Mouse (Mus musculus) kidney, adult 2 months (tissue): Measurements from ENCODE around the gene Nkx2-3. TPM values are rescaled to one million over a fixed set of nuclear protein-coding genes. Genes with fewer than 3 reads are reported as not detected.

Source experiments
- DNase-seq: peaks from one replicate; pipeline ENCODE4 v3.0.0; 2021
- H3K27ac ChIP-seq: fragments of 200-500 bp; 2 replicates; pipeline ENCODE4 v1.5.1; 2012; ENCODE audit warnings: low read depth, low read length, control low read depth, inconsistent platforms; ENCODE audit not compliant: insufficient read depth
- H3K27me3 ChIP-seq: fragments of 200-500 bp; replicated peaks from 2 replicates; pipeline ENCODE4 v1.6.1; 2012; ENCODE audit warnings: mild to moderate bottlenecking, moderate library complexity, low read length, inconsistent platforms; ENCODE audit not compliant: control insufficient read depth, insufficient read depth
- H3K36me3 ChIP-seq: fragments of 200-500 bp; 2 replicates; pipeline ENCODE4 v1.6.1; 2012; ENCODE audit warnings: mild to moderate bottlenecking, moderate library complexity, low read length, inconsistent platforms; ENCODE audit not compliant: control insufficient read depth, insufficient read depth
- H3K4me1 ChIP-seq: fragments of 200-500 bp; 2 replicates; pipeline ENCODE4 v1.6.1; 2011; ENCODE audit warnings: low read length; ENCODE audit not compliant: control insufficient read depth, insufficient read depth
- H3K4me3 ChIP-seq: fragments of 200-500 bp; 2 replicates; pipeline ENCODE4 v1.5.1; 2011; ENCODE audit warnings: mild to moderate bottlenecking, low read depth, low read length, control low read depth; ENCODE audit not compliant: insufficient read depth
- CTCF ChIP-seq: fragments of 200-500 bp; conservative IDR thresholded peaks from 2 replicates; pipeline ENCODE4 v1.5.1; 2011; ENCODE audit warnings: low read depth, mild to moderate bottlenecking, control low read depth, low read length, moderate library complexity, mixed read lengths; ENCODE audit not compliant: insufficient read depth, insufficient read length
- POLR2A ChIP-seq: fragments of 200-500 bp; IDR thresholded peaks from one replicate; pipeline ENCODE4 v1.6.1; 2011; ENCODE audit warnings: low read depth, low read length, control low read depth
- WGBS: fragments of 180-500 bp; shearing (Covaris S2); methylation state at CpG from one replicate; pipeline ENCODE4 v1.1.7; 2018; 5-methylcytosine and 5-hydroxymethylcytosine counted together
- polyA plus RNA-seq: library from polyadenylated mRNA; depleted of rRNA; stranded (reverse); fragments of >200 nt; gene quantifications from 2 replicates; pipeline ENCODE4 v1.2.3, GENCODE M21; 2012

Gene Nkx2-3
- polyA plus RNA-seq, 1 experiment: not detected

- H3K27me3 ChIP-seq: peaks cover 22% of the 10 kb centered on the region
- no peaks in the 10 kb centered on the region for H3K36me3 ChIP-seq
- DNase-seq: no peak
- H3K4me1 ChIP-seq: 0 out of 2 replicates have a peak, but pooled peaks cover 7% of the 10 kb centered on the region
- TF ChIP-seq POLR2A (no peak), CTCF (no peak)
- H3K27ac ChIP-seq: no peak overlapping the region
- WGBS: 3% methylated on average over 20 of the region's 20 CpGs
- H3K4me3 ChIP-seq: no peak overlapping the region
Measured at GRCm38 (mm10) chr19:43615074-43615445, 2.9 kb downstream of the Nkx2-3 start.

GRCm38 (mm10) chr19:43615571-43616414, 3.7 kb downstream of the Nkx2-3 start:
- WGBS: 5% methylated on average over 33 of the region's 34 CpGs
- TF ChIP-seq CTCF (no peak), POLR2A (no peak)
- DNase-seq: no peak
- Histone ChIP-seq H3K27ac (no peak overlapping the region), H3K27me3 (peaks cover 16% of the 10 kb centered on the region), H3K36me3 (no peaks in the 10 kb centered on the region), H3K4me1 (0 out of 2 replicates have a peak, but pooled peaks cover 7% of the 10 kb centered on the region), H3K4me3 (no peak overlapping the region)

- no peak overlapping the region for H3K27ac ChIP-seq
- no peak overlapping the region for H3K4me3 ChIP-seq
- WGBS: 2% methylated on average over 35 of the region's 35 CpGs
- peaks cover 15% of the 10 kb centered on the region for H3K27me3 ChIP-seq
- DNase-seq: no peak
- no peaks in the 10 kb centered on the region for H3K36me3 ChIP-seq
- TF ChIP-seq CTCF: no peak
- 0 out of 2 replicates have a peak, but pooled peaks cover 7% of the 10 kb centered on the region for H3K4me1 ChIP-seq
Measured at GRCm38 (mm10) chr19:43616415-43616861, 4.3 kb downstream of the Nkx2-3 start.

GRCm38 (mm10) chr19:43616889-43617288, 4.8 kb downstream of the Nkx2-3 start:
- WGBS: 4% methylated on average over 12 of the region's 12 CpGs
- Histone ChIP-seq H3K4me3 (no peak overlapping the region), H3K27ac (no peak overlapping the region), H3K27me3 (peaks cover 15% of the 10 kb centered on the region), H3K4me1 (0 out of 2 replicates have a peak, but pooled peaks cover 7% of the 10 kb centered on the region), H3K36me3 (no peaks in the 10 kb centered on the region)
- DNase-seq: no peak
- TF ChIP-seq POLR2A (no peak), CTCF (no peak)

GRCm38 (mm10) chr19:43617761-43618349, 5.7 kb downstream of the Nkx2-3 start:
- H3K4me3 ChIP-seq: no peak overlapping the region
- peaks cover 15% of the 10 kb centered on the region for H3K27me3 ChIP-seq
- 32% methylated on average over 10 of the region's 10 CpGs for WGBS
- H3K4me1 ChIP-seq: 0 out of 2 replicates have a peak, but pooled peaks cover 7% of the 10 kb centered on the region
- no peak overlapping the region for H3K27ac ChIP-seq
- no peak for DNase-seq
- TF ChIP-seq CTCF: no peak
- no peaks in the 10 kb centered on the region for H3K36me3 ChIP-seq

GRCm38 (mm10) chr19:43618505-43619030, 6.4 kb downstream of the Nkx2-3 start:
- Histone ChIP-seq H3K27ac (no peak overlapping the region), H3K36me3 (no peaks in the 10 kb centered on the region), H3K27me3 (peaks cover 15% of the 10 kb centered on the region), H3K4me3 (no peak overlapping the region), H3K4me1 (0 out of 2 replicates have a peak, but pooled peaks cover 7% of the 10 kb centered on the region)
- TF ChIP-seq POLR2A (no peak), CTCF (no peak)
- 1% methylated on average over 5 of the region's 5 CpGs for WGBS
- DNase-seq: no peak

GRCm38 (mm10) chr19:43619916-43620479, 7.9 kb downstream of the Nkx2-3 start:
- 0 out of 2 replicates have a peak, but pooled peaks cover 7% of the 10 kb centered on the region for H3K4me1 ChIP-seq
- TF ChIP-seq CTCF: no peak
- TF ChIP-seq POLR2A: no peak

More at GRCm38 (mm10) chr19:43619916-43620479, 7.9 kb downstream of the Nkx2-3 start:
- WGBS: 7% methylated on average over 18 of the region's 18 CpGs
- no peaks in the 10 kb centered on the region for H3K36me3 ChIP-seq
- no peak for DNase-seq
- peaks cover 9% of the 10 kb centered on the region for H3K27me3 ChIP-seq
- no peak overlapping the region for H3K4me3 ChIP-seq
- no peak overlapping the region for H3K27ac ChIP-seq
